Mouse (Mus musculus) adrenal gland (tissue): ENCODE data around the gene Gimap4.

ENCODE experiments used
- intact Hi-C: fragments of 180-260 bp; cut with DNase I; formaldehyde crosslinking; loops from one replicate; pipeline ENCODE4 v1.15.1; 2025
- long read RNA-seq, 2 experiments: library from polyadenylated mRNA; unstranded; transcript quantifications; one replicate each; pipeline ENCODE4 v2.0.0; 2020; ENCODE audit warnings: borderline replicate concordance in 1 of 2; ENCODE audit not compliant: insufficient replicate concordance in 1 of 2

Gimap4 gene
- long read RNA-seq, experiment 1, transcript Gimap4-202 (3 exons, 1,804 nt): major isoform, 18 of 24 reads
- long read RNA-seq, experiment 1, partial matches to known transcripts: 0 of 24 reads
- long read RNA-seq, experiment 1, other reads (novel, unspliced or antisense): 3 of 24 reads
- long read RNA-seq, experiment 2, transcript Gimap4-202 (3 exons, 1,804 nt): major isoform, 33 of 43 reads
- long read RNA-seq, experiment 2, partial matches to known transcripts: 9 of 43 reads
- long read RNA-seq, experiment 2, other reads (novel, unspliced or antisense): 0 of 43 reads

GRCm38 (mm10) chr6:48684319-48684718 lies at the start of gene Gimap4:
TSS of gene Gimap4 (plus strand) at chr6:48684549.
- intact Hi-C loops: no loop called here

GRCm38 (mm10) chr6:48635105-48635504 lies 49.2 kb upstream of the Gimap4 start:
- intact Hi-C loops: no loop called here

GRCm38 (mm10) chr6:48636515-48636914 lies 47.8 kb upstream of the Gimap4 start:
- intact Hi-C loops: no loop called here

GRCm38 (mm10) chr6:48637811-48638500 lies 46.4 kb upstream of the Gimap4 start:
- intact Hi-C loops: no loop called here

- intact Hi-C loops: no loop called here
These were observed 45.8 kb upstream of the Gimap4 start for GRCm38 (mm10) chr6:48638553-48638952.

- intact Hi-C loops: no loop called here
These were observed 43.0 kb upstream of the Gimap4 start for GRCm38 (mm10) chr6:48641391-48641790.

- intact Hi-C loops: loop anchor here (2.0 kb wide), 2 partner anchors 60 to 466 kb away; no protein-coding TSS in a partner anchor
These were observed 41.5 kb upstream of the Gimap4 start for GRCm38 (mm10) chr6:48642764-48643292.

- intact Hi-C loops: loop anchor here (2.0 to 5.0 kb wide), 3 partner anchors 107 to 312 kb away; no protein-coding TSS in a partner anchor
These were observed 38.6 kb upstream of the Gimap4 start for GRCm38 (mm10) chr6:48645660-48646308.

GRCm38 (mm10) chr6:48646309-48646690 lies 38.0 kb upstream of the Gimap4 start:
- intact Hi-C loops: loop anchor here (5.0 kb wide), 1 partner anchor 311 kb away; no protein-coding TSS in a partner anchor

GRCm38 (mm10) chr6:48646995-48647394 lies 37.4 kb upstream of the Gimap4 start, which contains the start of gene Gimap8:
TSS of gene Gimap8 (plus strand) at chr6:48647234.
- intact Hi-C loops: loop anchor here (5.0 kb wide), 1 partner anchor 310 kb away; no protein-coding TSS in a partner anchor

- intact Hi-C loops: loop anchor here (5.0 kb wide), 1 partner anchor 310 kb away; no protein-coding TSS in a partner anchor
These were observed 36.7 kb upstream of the Gimap4 start for GRCm38 (mm10) chr6:48647611-48648010.

- intact Hi-C loops: loop anchor here (5.0 kb wide), 1 partner anchor 309 kb away; no protein-coding TSS in a partner anchor
These were observed 35.6 kb upstream of the Gimap4 start for GRCm38 (mm10) chr6:48648779-48649178.

- intact Hi-C loops: no loop called here
These were observed 34.3 kb upstream of the Gimap4 start for GRCm38 (mm10) chr6:48650041-48650440.

- intact Hi-C loops: no loop called here
These were observed 25.6 kb upstream of the Gimap4 start for GRCm38 (mm10) chr6:48658721-48659120.

GRCm38 (mm10) chr6:48664750-48665149 lies 19.6 kb upstream of the Gimap4 start:
- intact Hi-C loops: no loop called here

- intact Hi-C loops: no loop called here
These were observed 18.9 kb upstream of the Gimap4 start for GRCm38 (mm10) chr6:48665471-48665870.

GRCm38 (mm10) chr6:48666159-48666586 lies 18.2 kb upstream of the Gimap4 start:
- intact Hi-C loops: no loop called here

GRCm38 (mm10) chr6:48668022-48668421 lies 16.3 kb upstream of the Gimap4 start:
- intact Hi-C loops: no loop called here

GRCm38 (mm10) chr6:48669446-48669969 lies 14.8 kb upstream of the Gimap4 start:
- intact Hi-C loops: no loop called here

- intact Hi-C loops: no loop called here
These were observed 9.9 kb upstream of the Gimap4 start for GRCm38 (mm10) chr6:48674291-48675058.
